Mouse (Mus musculus) adrenal gland, adult 18-20 months (tissue): ENCODE measurements around the gene Hist1h2an. TPM values are rescaled to one million over a fixed set of nuclear protein-coding genes. Genes with fewer than 3 reads are reported as not detected.

Experiments
- DNase-seq, 2 experiments: peaks; one replicate each; pipeline ENCODE4 v3.0.0; 2021 to 2022; ENCODE audit warnings: low spot score in 2 of 2
- microRNA-seq, 2 experiments: library from miRNA; unstranded; fragments of <30 nt; microRNA quantifications; one replicate each; pipeline ENCODE4 v1.2.0; 2021; ENCODE audit warnings: borderline number of aligned reads in 2 of 2
- total RNA-seq, 2 experiments: library from RNA; stranded (reverse); gene quantifications; 1 replicate in 1 of 2; 2 replicates in 1 of 2; pipeline ENCODE4 v1.2.3; 2021

The Hist1h2an gene
- total RNA-seq, 2 experiments from 2014 or later = 2.5 to 4.4 TPM

- no peak for DNase-seq
Observed at GRCm38 (mm10) chr13:21745006-21745405, 42.0 kb downstream of the Hist1h2an start.

Small RNA genes within 50 kb of the gene (microRNA-seq; reads per million reads assigned to microRNA genes)
- gene Gm19658 (0 reads per million in 2 experiments), gene Gm44346 (0 reads per million in 2 experiments), gene Gm44454 (0 reads per million in 2 experiments), gene Gm44466 (0 reads per million in 2 experiments)

Other genes starting within 250 kb of the Hist1h2an start
- not detected for gene Olfr1366, start 244.4 kb downstream of the Hist1h2an start, total RNA-seq
- not detected for gene Olfr1535, start 227.3 kb downstream of the Hist1h2an start, total RNA-seq
- not detected for gene Olfr1364, start 205.5 kb downstream of the Hist1h2an start, total RNA-seq
- gene Olfr1362, start 173.2 kb downstream of the Hist1h2an start, total RNA-seq = not detected
- not detected for gene Olfr11, start 144.7 kb downstream of the Hist1h2an start, total RNA-seq
- not detected for gene Olfr1361, start 123.8 kb downstream of the Hist1h2an start, total RNA-seq
- not detected for gene Olfr1360, start 109.8 kb downstream of the Hist1h2an start, total RNA-seq
- gene Olfr1359, start 89.1 kb downstream of the Hist1h2an start, total RNA-seq = not detected
- gene Hist1h2bl, start 71.1 kb downstream of the Hist1h2an start, total RNA-seq = 10 to 100 TPM; 21.3 to 23.3 TPM
- gene Hist1h2ai, start 70.8 kb downstream of the Hist1h2an start, total RNA-seq = 10 to 100 TPM; 21.4 to 30.6 TPM
- 10 to 100 TPM; 25.1 to 28.5 TPM for gene Hist1h3h, start 69.6 kb downstream of the Hist1h2an start, total RNA-seq
- 1 to 10 TPM; 5.2 to 5.8 TPM for gene Hist1h2bm, start 65.2 kb downstream of the Hist1h2an start, total RNA-seq
- 1 to 10 TPM; 5.4 TPM for gene Hist1h4j, start 52.2 kb downstream of the Hist1h2an start, total RNA-seq
- gene Hist1h4k, start 36.7 kb downstream of the Hist1h2an start, total RNA-seq = 10 to 100 TPM; 76.7 to 88.9 TPM
- 1 to 10 TPM; 7.9 to 8.1 TPM for gene Hist1h2ak, start 33.4 kb downstream of the Hist1h2an start, total RNA-seq
- 10 to 100 TPM; 11.4 to 15.3 TPM for gene Hist1h2bn, start 33.1 kb downstream of the Hist1h2an start, total RNA-seq
- 10 to 100 TPM in 1 of 2 experiments, 1 to 10 TPM in 1; 8.8 to 12.2 TPM for gene Hist1h1b, start 6.6 kb downstream of the Hist1h2an start, total RNA-seq
- 10 to 100 TPM; 21.8 to 29.9 TPM for gene Hist1h3i, start 3.8 kb downstream of the Hist1h2an start, total RNA-seq
- gene Hist1h2bp, start 243 bp upstream of the Hist1h2an start, total RNA-seq = 1 to 10 TPM; 5.8 to 8.9 TPM
- gene Hist1h2bq, start 23.0 kb upstream of the Hist1h2an start, total RNA-seq = 10 to 100 TPM; 45.1 to 68.5 TPM
- gene Hist1h2ao, start 23.2 kb upstream of the Hist1h2an start, total RNA-seq = 10 to 100 TPM in 1 of 2 experiments, 1 to 10 TPM in 1; 3.6 to 44.2 TPM
- gene Hist1h4m, start 24.5 kb upstream of the Hist1h2an start, total RNA-seq = 100 to 1,000 TPM; 185 to 195 TPM
- gene Hist1h4n, start 45.0 kb upstream of the Hist1h2an start, total RNA-seq = 10 to 100 TPM; 33.0 to 84.6 TPM
- 10 to 100 TPM in 1 of 2 experiments, 1 to 10 TPM in 1; 8.6 to 29.1 TPM for gene Hist1h2ap, start 46.3 kb upstream of the Hist1h2an start, total RNA-seq
- 10 to 100 TPM; 43.9 to 68.8 TPM for gene Hist1h2br, start 46.5 kb upstream of the Hist1h2an start, total RNA-seq
- 1 to 10 TPM in 1 of 2 experiments, under 1 TPM in 1; 0.80 to 1.5 TPM for gene Zfp184, start 157.9 kb upstream of the Hist1h2an start, total RNA-seq
- not detected for gene Pom121l2, start 194.0 kb upstream of the Hist1h2an start, total RNA-seq
- under 1 TPM in 1 of 2 experiments, not detected in 1; 0.96 TPM for gene Prss16, start 222.5 kb upstream of the Hist1h2an start, total RNA-seq
- gene Hist1h2ah, start 248.3 kb upstream of the Hist1h2an start, total RNA-seq = 10 to 100 TPM in 1 of 2 experiments, not detected in 1; 16.5 TPM
- gene Hist1h2bk, start 248.7 kb upstream of the Hist1h2an start, total RNA-seq = 10 to 100 TPM; 18.0 to 23.9 TPM